Mouse (Mus musculus): ENCODE measurements around the gene Spata17. TPM values are rescaled to one million over a fixed set of nuclear protein-coding genes. Genes with fewer than 3 reads are reported as not detected.

The Spata17 gene
- polyA plus RNA-seq, 1 experiment: not detected

DNA sequence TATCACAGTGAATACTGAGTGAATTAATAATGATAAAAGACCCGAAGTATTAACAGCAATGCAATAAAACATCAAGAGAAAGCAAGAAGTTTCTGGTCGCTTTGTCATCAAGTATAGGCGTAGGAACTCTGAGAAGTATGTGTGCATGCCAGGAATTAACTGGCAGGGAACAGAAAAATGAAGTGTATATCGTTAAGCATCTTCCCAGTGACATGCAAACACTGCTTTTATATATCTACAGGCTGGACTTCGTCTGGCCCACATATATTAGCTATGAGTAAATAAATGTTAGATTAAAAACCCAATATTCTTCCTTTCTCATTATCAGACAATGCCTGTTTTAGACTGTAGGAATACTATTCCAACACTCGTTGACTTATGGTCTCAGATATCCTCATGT, 9.8 kb downstream of the Spata17 start:
- Histone ChIP-seq H3K4me3 (replicated peaks) (no peak overlapping the region), H3K36me3 (replicated peaks; ENCODE audit: low read length) (no peaks in the 10 kb centered on the region), H3K4me1 (no peaks in the 10 kb centered on the region), H3K27me3 (replicated peaks) (no peaks in the 10 kb centered on the region), H3K9me3 (no peaks in the 10 kb centered on the region)
- TF ChIP-seq GATA1 (IDR thresholded peaks at IDR 0.05; ENCODE audit: borderline replicate concordance, low read length) (no peak), FLI1 (IDR thresholded peaks at IDR 0.05; ENCODE audit: low read length) (no peak)

DNA sequence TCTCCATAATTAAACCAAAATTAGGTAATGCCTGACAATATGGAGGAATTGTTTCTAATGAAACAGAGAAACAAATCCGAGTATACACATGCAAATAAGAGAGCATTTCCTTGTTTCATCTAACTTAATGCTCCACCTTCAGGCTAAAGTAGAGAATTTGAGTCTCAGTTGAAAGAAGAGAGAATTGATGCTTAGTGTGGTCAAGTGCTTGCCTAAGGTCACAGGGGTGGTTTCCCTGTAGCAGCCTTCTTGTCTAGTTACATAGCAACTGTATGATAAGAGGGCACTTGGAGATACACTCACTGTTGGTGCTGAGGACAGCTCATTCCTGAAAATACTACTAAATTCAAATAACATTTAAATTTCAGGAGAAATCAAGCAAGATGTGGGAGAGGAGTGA, 36.7 kb downstream of the Spata17 start:
- no peak overlapping the region for H3K4me3 ChIP-seq (replicated peaks)
- H3K27me3 ChIP-seq (replicated peaks): no peaks in the 10 kb centered on the region
- H3K36me3 ChIP-seq (replicated peaks; ENCODE audit: low read length): no peaks in the 10 kb centered on the region
- TF ChIP-seq FLI1 (IDR thresholded peaks at IDR 0.05; ENCODE audit: low read length) (no peak), GATA1 (IDR thresholded peaks at IDR 0.05; ENCODE audit: borderline replicate concordance, low read length) (no peak)
- no peaks in the 10 kb centered on the region for H3K4me1 ChIP-seq
- peaks cover 11% of the 10 kb centered on the region; the same call in 1 of the 2 replicates for H3K9me3 ChIP-seq

DNA sequence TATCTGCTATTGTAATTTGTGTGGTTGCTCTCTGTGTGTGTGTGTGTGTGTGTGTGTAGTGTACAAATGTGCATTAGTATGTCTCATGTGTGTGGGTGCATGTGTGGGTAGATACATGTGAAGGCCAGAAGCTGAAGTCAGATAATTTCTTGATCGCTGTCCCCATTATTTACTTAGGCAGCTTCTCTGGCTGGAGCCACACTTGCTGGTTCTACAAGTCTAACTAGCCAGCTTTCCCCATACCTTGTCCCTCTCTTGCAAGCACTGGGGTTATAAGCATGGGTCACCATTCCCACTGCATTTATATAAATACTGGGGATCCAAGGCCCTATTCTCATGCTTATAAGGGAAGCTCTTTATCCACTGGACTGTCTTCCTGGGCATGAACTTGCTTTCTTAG, 39.3 kb downstream of the Spata17 start:
- no peaks in the 10 kb centered on the region for H3K27me3 ChIP-seq (replicated peaks)
- H3K4me1 ChIP-seq: no peaks in the 10 kb centered on the region
- H3K9me3 ChIP-seq: peaks cover 11% of the 10 kb centered on the region; the same call in 1 of the 2 replicates
- H3K4me3 ChIP-seq (replicated peaks): no peak overlapping the region
- TF ChIP-seq GATA1 (IDR thresholded peaks at IDR 0.05; ENCODE audit: borderline replicate concordance, low read length) (no peak), FLI1 (IDR thresholded peaks at IDR 0.05; ENCODE audit: low read length) (no peak)
- H3K36me3 ChIP-seq (replicated peaks; ENCODE audit: low read length): no peaks in the 10 kb centered on the region

DNA sequence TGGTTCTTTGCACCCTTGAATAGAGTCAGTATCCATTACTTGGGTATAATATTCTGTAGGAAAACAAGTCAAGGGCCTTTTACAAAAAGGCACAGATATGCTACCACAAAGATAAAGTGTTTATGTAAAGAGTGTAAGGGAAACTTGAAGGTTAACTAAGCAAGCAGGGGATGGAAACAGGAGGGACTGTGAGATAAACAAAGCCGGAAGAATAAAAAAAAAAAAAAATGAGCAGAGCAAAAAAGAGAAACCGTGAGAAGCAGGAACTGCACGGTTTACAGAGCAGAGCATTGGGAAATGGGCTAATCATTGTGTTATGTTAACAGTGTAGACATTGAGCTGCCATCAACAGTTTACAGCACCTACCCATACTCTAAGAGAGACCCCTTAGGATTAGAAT, 44.9 kb downstream of the Spata17 start:
- no peaks in the 10 kb centered on the region for H3K36me3 ChIP-seq (replicated peaks; ENCODE audit: low read length)
- H3K27me3 ChIP-seq (replicated peaks): no peaks in the 10 kb centered on the region
- no peak for TF ChIP-seq GATA1 (IDR thresholded peaks at IDR 0.05; ENCODE audit: borderline replicate concordance, low read length)
- TF ChIP-seq FLI1 (IDR thresholded peaks at IDR 0.05; ENCODE audit: low read length): no peak
- no peaks in the 10 kb centered on the region for H3K4me1 ChIP-seq
- H3K9me3 ChIP-seq: peaks cover 2% of the 10 kb centered on the region
- H3K4me3 ChIP-seq (replicated peaks): no peak overlapping the region

DNA sequence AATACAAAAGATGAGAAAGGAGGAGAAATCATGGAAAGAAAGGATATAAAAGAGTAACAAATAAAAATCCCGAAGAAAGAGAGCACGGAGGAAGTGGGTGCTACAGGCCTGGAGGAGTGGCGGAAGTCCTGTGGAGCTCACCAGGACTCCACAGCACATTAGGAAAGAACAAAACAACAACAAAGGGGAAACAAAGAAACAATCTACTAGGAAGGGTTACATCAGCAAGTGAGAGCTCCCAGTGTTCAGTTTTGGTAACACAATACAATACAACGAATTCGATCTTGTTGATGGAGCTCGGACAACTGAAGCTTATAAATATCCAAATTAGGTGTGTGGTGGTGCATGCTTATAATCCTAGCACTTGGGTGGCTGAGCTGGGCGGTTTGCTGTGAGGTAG, 45.6 kb downstream of the Spata17 start:
- H3K27me3 ChIP-seq (replicated peaks): no peaks in the 10 kb centered on the region
- H3K9me3 ChIP-seq: peaks cover 2% of the 10 kb centered on the region
- H3K4me1 ChIP-seq: no peaks in the 10 kb centered on the region
- no peak overlapping the region for H3K4me3 ChIP-seq (replicated peaks)
- no peak for TF ChIP-seq GATA1 (IDR thresholded peaks at IDR 0.05; ENCODE audit: borderline replicate concordance, low read length)
- no peak for TF ChIP-seq FLI1 (IDR thresholded peaks at IDR 0.05; ENCODE audit: low read length)
- H3K36me3 ChIP-seq (replicated peaks; ENCODE audit: low read length): no peaks in the 10 kb centered on the region

DNA sequence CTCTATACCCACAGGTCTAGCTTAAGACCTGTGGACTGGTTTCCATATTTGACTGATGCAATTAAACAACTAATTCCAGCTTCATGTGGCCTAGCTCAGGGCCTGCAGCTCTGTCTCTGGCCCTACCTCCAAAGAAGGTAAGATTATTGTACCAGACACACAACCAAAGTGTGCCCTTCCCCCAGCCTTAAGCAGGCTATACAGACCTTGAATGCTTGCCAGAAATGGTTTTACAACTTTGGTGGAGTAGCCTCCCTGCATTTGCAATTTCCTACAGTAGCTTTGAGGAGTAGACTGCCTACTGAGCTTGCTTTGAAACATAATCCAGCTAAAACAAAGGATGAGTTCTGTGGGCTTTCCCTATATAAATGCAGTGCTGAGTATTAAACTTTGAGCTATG, 51.7 kb downstream of the Spata17 start:
- Histone ChIP-seq H3K4me3 (replicated peaks) (no peak overlapping the region), H3K9me3 (peaks cover 13% of the 10 kb centered on the region), H3K4me1 (no peaks in the 10 kb centered on the region), H3K36me3 (replicated peaks; ENCODE audit: low read length) (no peaks in the 10 kb centered on the region), H3K27me3 (replicated peaks) (no peaks in the 10 kb centered on the region)
- TF ChIP-seq FLI1 (IDR thresholded peaks at IDR 0.05; ENCODE audit: low read length) (no peak), GATA1 (IDR thresholded peaks at IDR 0.05; ENCODE audit: borderline replicate concordance, low read length) (no peak)

DNA sequence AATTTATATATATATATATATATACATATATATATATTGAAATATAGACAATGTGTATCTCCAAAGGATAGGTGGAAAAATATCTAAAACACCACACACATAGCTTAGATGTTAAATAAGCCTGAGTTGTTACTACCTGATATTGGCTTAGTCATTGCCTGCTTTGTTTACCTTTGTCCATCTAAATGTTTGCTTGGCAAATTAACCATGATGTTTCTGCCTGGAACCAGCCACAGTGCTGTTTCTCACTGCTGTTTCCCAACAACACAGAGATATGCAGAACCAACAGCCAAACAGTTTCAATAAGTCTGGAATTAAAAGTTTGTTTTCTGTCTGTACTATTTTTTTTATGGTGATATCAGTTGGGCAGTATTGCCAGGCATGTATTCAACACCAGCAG, 59.6 kb downstream of the Spata17 start:
- Histone ChIP-seq H3K4me3 (replicated peaks) (no peak overlapping the region), H3K9me3 (peaks cover 10% of the 10 kb centered on the region), H3K27me3 (replicated peaks) (no peaks in the 10 kb centered on the region), H3K4me1 (no peaks in the 10 kb centered on the region), H3K36me3 (replicated peaks; ENCODE audit: low read length) (no peaks in the 10 kb centered on the region)
- no peak for TF ChIP-seq GATA1 (IDR thresholded peaks at IDR 0.05; ENCODE audit: borderline replicate concordance, low read length)
- no peak for TF ChIP-seq FLI1 (IDR thresholded peaks at IDR 0.05; ENCODE audit: low read length)

DNA sequence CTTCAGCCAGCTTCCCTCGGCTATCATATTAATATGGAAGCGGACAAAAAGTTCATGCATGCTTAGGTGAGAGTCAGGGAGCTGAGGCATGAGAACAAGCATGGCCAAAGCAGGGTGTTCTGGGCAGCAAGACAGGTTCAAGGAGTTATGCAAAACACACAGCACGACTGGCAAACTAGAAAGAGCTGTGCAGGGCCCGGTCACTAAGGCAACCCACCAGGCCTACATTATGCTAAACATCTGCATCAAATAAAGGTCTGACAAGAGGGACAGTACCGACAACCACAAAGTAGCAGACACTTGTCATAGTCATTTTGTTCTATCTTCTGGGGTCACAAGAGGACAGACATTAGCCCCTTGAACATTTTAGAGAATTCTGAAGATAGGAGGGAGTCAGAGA, 61.6 kb downstream of the Spata17 start:
- Histone ChIP-seq H3K9me3 (peaks cover 9% of the 10 kb centered on the region), H3K27me3 (replicated peaks) (no peaks in the 10 kb centered on the region), H3K4me1 (no peaks in the 10 kb centered on the region), H3K36me3 (replicated peaks; ENCODE audit: low read length) (no peaks in the 10 kb centered on the region), H3K4me3 (replicated peaks) (no peak overlapping the region)
- TF ChIP-seq GATA1 (IDR thresholded peaks at IDR 0.05; ENCODE audit: borderline replicate concordance, low read length) (no peak), FLI1 (IDR thresholded peaks at IDR 0.05; ENCODE audit: low read length) (no peak)

DNA sequence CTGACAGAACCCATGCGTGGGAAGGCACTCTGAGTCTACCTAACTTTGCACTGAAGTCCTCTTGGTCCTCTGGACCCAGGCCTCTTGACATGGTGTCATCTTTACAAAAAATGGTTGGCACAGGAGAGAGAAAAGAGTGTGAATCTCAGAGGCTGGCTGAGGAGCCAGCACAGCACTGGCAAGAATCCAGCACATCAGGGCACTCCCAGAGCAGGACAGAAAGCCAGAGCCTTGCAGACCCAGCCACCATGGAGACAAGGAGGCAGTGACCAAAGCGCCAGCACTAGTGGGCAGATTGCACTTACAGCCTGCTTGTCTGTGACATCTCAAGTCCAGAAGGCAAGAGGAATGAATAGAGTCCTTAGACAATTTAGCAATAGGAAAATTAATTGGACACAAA, 62.7 kb downstream of the Spata17 start:
- TF ChIP-seq FLI1 (IDR thresholded peaks at IDR 0.05; ENCODE audit: low read length): no peak

DNA sequence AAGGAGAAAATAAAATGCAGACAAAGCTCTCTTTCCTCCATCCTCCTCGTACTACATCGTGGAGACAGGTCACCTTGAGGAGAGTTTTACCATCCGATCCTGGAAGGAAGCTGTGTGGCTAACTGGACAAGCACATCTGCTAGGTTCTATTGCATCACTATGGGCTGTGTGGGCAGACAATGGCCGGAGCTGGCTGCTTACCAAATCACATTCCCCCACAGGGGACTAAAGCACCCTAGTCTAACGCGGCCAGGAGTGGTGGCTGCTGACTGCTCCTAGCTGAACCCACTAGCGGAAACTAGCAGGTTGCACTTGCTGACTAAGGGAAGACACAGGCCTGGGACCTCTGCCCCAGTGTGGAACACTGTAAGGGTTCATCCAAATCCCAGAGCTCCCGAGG, 72.3 kb downstream of the Spata17 start:
- H3K27me3 ChIP-seq (replicated peaks): no peaks in the 10 kb centered on the region
- H3K4me1 ChIP-seq: no peaks in the 10 kb centered on the region
- TF ChIP-seq FLI1 (IDR thresholded peaks at IDR 0.05; ENCODE audit: low read length) (no peak), GATA1 (IDR thresholded peaks at IDR 0.05; ENCODE audit: borderline replicate concordance, low read length) (no peak)
- H3K36me3 ChIP-seq (replicated peaks; ENCODE audit: low read length): no peaks in the 10 kb centered on the region
- no peak overlapping the region for H3K4me3 ChIP-seq (replicated peaks)
- H3K9me3 ChIP-seq: no peaks in the 10 kb centered on the region

More for the DNA sequence above, 62.7 kb downstream of the Spata17 start:
- Histone ChIP-seq H3K4me3 (replicated peaks) (no peak overlapping the region), H3K36me3 (replicated peaks; ENCODE audit: low read length) (no peaks in the 10 kb centered on the region), H3K27me3 (replicated peaks) (no peaks in the 10 kb centered on the region), H3K4me1 (no peaks in the 10 kb centered on the region), H3K9me3 (peaks cover 8% of the 10 kb centered on the region; the same call in 1 of the 2 replicates)

DNA sequence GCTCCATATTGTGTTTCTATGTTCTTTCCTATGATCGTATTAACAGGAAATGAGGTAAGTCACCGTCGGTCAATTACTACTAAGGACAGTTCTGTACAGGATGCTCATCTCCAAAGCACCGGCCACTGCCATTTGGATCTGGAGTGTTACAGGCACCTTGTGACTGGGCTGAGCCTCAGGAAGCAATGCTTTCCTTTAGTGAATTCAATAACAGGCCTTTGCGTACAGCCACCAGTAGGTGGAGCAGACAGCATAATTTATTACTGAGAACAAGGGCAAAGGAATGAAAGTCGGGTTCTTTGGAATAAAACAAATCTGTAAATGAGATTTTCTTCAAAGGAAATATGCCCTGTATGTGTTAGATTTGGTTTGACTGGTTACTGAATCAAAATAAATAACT, 77.8 kb downstream of the Spata17 start:
- no peaks in the 10 kb centered on the region for H3K4me1 ChIP-seq
- no peak for TF ChIP-seq FLI1 (IDR thresholded peaks at IDR 0.05; ENCODE audit: low read length)
- TF ChIP-seq GATA1 (IDR thresholded peaks at IDR 0.05; ENCODE audit: borderline replicate concordance, low read length): no peak
- H3K9me3 ChIP-seq: no peaks in the 10 kb centered on the region
- no peak overlapping the region for H3K4me3 ChIP-seq (replicated peaks)
- peaks cover 2% of the 10 kb centered on the region for H3K27me3 ChIP-seq (replicated peaks)
- H3K36me3 ChIP-seq (replicated peaks; ENCODE audit: low read length): no peaks in the 10 kb centered on the region

All from megakaryocyte, embryonic 14.5 days (primary cell).